Mouse (Mus musculus): ENCODE results near the gene Zbtb17. TPM values are rescaled to one million over a fixed set of nuclear protein-coding genes. Genes with fewer than 3 reads are reported as not detected.

The Zbtb17 gene
- polyA plus RNA-seq, 1 experiment: 17.1 TPM

DNA sequence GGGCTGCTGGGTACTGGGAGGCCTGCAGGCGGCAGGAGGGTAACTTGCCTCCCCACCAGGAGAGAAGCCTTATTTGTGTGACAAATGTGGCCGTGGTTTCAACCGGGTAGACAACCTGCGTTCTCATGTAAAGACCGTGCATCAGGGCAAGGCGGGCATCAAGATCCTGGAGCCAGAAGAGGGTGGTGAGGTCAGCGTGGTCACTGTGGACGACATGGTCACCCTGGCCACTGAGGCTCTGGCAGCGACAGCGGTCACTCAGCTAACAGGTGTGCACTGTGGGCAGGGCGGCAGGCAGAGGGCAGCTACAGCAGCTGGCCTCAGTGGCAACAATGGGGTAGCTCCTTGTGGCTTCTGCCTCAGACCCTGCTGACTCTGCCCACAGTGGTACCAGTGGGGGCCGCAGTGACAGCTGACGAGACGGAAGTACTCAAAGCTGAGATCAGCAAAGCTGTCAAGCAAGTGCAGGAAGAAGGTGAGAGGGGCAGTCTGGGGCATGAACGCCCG, 21.9 kb downstream of the Zbtb17 start:
- Histone ChIP-seq H3K27ac (ENCODE audit: insufficient read depth, low read length) (no peak overlapping the region), H3K4me1 (ENCODE audit: control insufficient read depth, insufficient read depth, low read length) (no peaks in the 10 kb centered on the region), H3K9ac (ENCODE audit: low read depth, poor library complexity, severe bottlenecking) (no peak overlapping the region), H3K27me3 (ENCODE audit: control insufficient read depth, insufficient read depth, low read length, poor library complexity, severe bottlenecking) (no peaks in the 10 kb centered on the region), H3K4me3 (ENCODE audit: low read depth, low read length) (no peak overlapping the region), H3K9me3 (replicated peaks; ENCODE audit: control insufficient read depth, insufficient read depth, low read length, poor library complexity, severe bottlenecking) (no peaks in the 10 kb centered on the region), H3K36me3 (ENCODE audit: control insufficient read depth, insufficient read depth, low read length, poor library complexity, severe bottlenecking) (no peaks in the 10 kb centered on the region)
- TF ChIP-seq CTCF (IDR thresholded peaks at IDR 0.05; ENCODE audit: low read depth, low read length) (no peak), POLR2A (IDR thresholded peaks at IDR 0.05; ENCODE audit: insufficient read depth, low read length) (no peak), EP300 (IDR thresholded peaks at IDR 0.05; ENCODE audit: insufficient read depth, low read depth, low read length) (no peak)

GRCm38 (mm10) chr4:141466844-141467580, 22.6 kb downstream of the Zbtb17 start:
- H3K27me3 ChIP-seq (ENCODE audit: control insufficient read depth, insufficient read depth, low read length, poor library complexity, severe bottlenecking): no peaks in the 10 kb centered on the region
- TF ChIP-seq EP300 (IDR thresholded peaks at IDR 0.05; ENCODE audit: insufficient read depth, low read depth, low read length) (no peak), POLR2A (IDR thresholded peaks at IDR 0.05; ENCODE audit: insufficient read depth, low read length) (no peak), CTCF (IDR thresholded peaks at IDR 0.05; ENCODE audit: low read depth, low read length) (no peak)
- no peaks in the 10 kb centered on the region for H3K36me3 ChIP-seq (ENCODE audit: control insufficient read depth, insufficient read depth, low read length, poor library complexity, severe bottlenecking)
- no peak overlapping the region for H3K27ac ChIP-seq (ENCODE audit: insufficient read depth, low read length)
- H3K9me3 ChIP-seq (replicated peaks; ENCODE audit: control insufficient read depth, insufficient read depth, low read length, poor library complexity, severe bottlenecking): no peaks in the 10 kb centered on the region
- no peak overlapping the region for H3K9ac ChIP-seq (ENCODE audit: low read depth, poor library complexity, severe bottlenecking)
- no peaks in the 10 kb centered on the region for H3K4me1 ChIP-seq (ENCODE audit: control insufficient read depth, insufficient read depth, low read length)
- H3K4me3 ChIP-seq (ENCODE audit: low read depth, low read length): no peak overlapping the region

- Histone ChIP-seq H3K9me3 (replicated peaks; ENCODE audit: control insufficient read depth, insufficient read depth, low read length, poor library complexity, severe bottlenecking) (no peaks in the 10 kb centered on the region), H3K36me3 (ENCODE audit: control insufficient read depth, insufficient read depth, low read length, poor library complexity, severe bottlenecking) (no peaks in the 10 kb centered on the region), H3K27ac (ENCODE audit: insufficient read depth, low read length) (no peak overlapping the region), H3K4me1 (ENCODE audit: control insufficient read depth, insufficient read depth, low read length) (no peaks in the 10 kb centered on the region), H3K9ac (ENCODE audit: low read depth, poor library complexity, severe bottlenecking) (no peak overlapping the region), H3K27me3 (ENCODE audit: control insufficient read depth, insufficient read depth, low read length, poor library complexity, severe bottlenecking) (no peaks in the 10 kb centered on the region), H3K4me3 (ENCODE audit: low read depth, low read length) (no peak overlapping the region)
- TF ChIP-seq EP300 (IDR thresholded peaks at IDR 0.05; ENCODE audit: insufficient read depth, low read depth, low read length): no peak
- TF ChIP-seq POLR2A (IDR thresholded peaks at IDR 0.05; ENCODE audit: insufficient read depth, low read length): no peak
- TF ChIP-seq CTCF (IDR thresholded peaks at IDR 0.05; ENCODE audit: low read depth, low read length): no peak
Observed at GRCm38 (mm10) chr4:141467581-141467927, 23.1 kb downstream of the Zbtb17 start.

DNA sequence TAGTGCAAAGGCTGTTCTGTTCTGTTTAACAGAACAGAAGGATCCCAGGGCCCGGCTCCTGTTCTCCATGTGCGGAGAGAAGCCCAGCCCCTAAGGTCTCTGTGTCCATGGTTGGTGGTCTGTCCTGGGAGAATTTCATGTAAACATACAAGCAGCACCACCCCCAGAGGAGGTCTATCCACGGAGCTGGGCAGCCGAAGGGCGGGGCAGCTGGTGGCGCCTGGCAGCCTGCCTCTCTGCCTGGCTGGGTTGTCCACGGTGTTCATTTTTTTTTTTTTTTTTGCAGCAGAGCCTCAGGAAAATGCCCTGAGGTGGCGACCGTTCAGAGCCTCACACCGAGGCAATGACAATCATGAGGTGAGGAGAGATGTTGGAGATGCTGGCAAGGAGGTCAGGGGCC, 24.1 kb downstream of the Zbtb17 start:
- Histone ChIP-seq H3K27ac (ENCODE audit: insufficient read depth, low read length) (no peak overlapping the region), H3K36me3 (ENCODE audit: control insufficient read depth, insufficient read depth, low read length, poor library complexity, severe bottlenecking) (no peaks in the 10 kb centered on the region), H3K9me3 (replicated peaks; ENCODE audit: control insufficient read depth, insufficient read depth, low read length, poor library complexity, severe bottlenecking) (no peaks in the 10 kb centered on the region)

DNA sequence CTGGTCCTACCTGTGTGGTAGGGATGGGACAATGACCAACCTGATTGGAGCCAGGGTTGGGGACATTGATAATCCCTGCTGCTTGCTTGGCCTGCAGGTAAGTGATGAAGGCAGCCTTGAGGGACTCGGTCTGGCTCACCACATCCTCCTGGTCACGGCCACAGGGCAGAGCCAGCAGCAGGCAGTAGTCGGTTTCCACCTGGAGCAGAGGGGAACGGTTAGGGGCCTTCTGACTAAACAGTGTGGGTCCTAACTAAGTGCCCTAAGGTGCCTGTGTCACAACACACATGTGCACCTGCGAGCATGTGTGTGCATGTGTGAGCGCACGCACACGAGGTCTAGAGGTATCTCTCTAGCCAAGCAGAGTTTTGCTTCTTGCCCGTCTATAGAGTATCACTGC, 24.9 kb downstream of the Zbtb17 start:
- Histone ChIP-seq H3K9me3 (replicated peaks; ENCODE audit: control insufficient read depth, insufficient read depth, low read length, poor library complexity, severe bottlenecking) (no peaks in the 10 kb centered on the region), H3K4me3 (ENCODE audit: low read depth, low read length) (no peak overlapping the region), H3K27me3 (ENCODE audit: control insufficient read depth, insufficient read depth, low read length, poor library complexity, severe bottlenecking) (no peaks in the 10 kb centered on the region), H3K4me1 (ENCODE audit: control insufficient read depth, insufficient read depth, low read length) (no peaks in the 10 kb centered on the region), H3K9ac (ENCODE audit: low read depth, poor library complexity, severe bottlenecking) (no peak overlapping the region), H3K36me3 (ENCODE audit: control insufficient read depth, insufficient read depth, low read length, poor library complexity, severe bottlenecking) (no peaks in the 10 kb centered on the region), H3K27ac (ENCODE audit: insufficient read depth, low read length) (no peak overlapping the region)
- TF ChIP-seq EP300 (IDR thresholded peaks at IDR 0.05; ENCODE audit: insufficient read depth, low read depth, low read length): no peak

More for the DNA sequence above, 24.1 kb downstream of the Zbtb17 start:
- no peak overlapping the region for H3K9ac ChIP-seq (ENCODE audit: low read depth, poor library complexity, severe bottlenecking)
- no peaks in the 10 kb centered on the region for H3K4me1 ChIP-seq (ENCODE audit: control insufficient read depth, insufficient read depth, low read length)
- TF ChIP-seq EP300 (IDR thresholded peaks at IDR 0.05; ENCODE audit: insufficient read depth, low read depth, low read length) (no peak), CTCF (IDR thresholded peaks at IDR 0.05; ENCODE audit: low read depth, low read length) (no peak)
- no peaks in the 10 kb centered on the region for H3K27me3 ChIP-seq (ENCODE audit: control insufficient read depth, insufficient read depth, low read length, poor library complexity, severe bottlenecking)
- H3K4me3 ChIP-seq (ENCODE audit: low read depth, low read length): no peak overlapping the region

DNA sequence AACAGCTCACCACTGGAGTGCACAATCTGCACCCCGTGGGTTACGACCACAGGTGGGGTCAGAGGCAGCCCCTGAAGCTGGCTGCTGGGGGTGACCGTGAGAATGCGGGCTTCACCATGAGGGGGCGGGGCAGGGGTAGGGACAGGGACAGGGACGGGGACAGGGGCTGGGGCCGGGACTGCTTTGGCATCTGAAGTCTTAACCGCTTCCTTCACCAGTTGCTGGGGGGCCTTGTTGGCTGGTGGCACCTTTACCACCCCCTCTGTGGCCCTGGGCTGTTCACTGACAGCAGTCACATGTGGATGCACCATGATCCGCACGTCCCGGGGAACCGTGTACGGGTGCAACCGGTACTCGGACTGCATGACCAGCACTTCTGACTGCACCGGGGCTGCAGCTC, 27.0 kb downstream of the Zbtb17 start:
- Histone ChIP-seq H3K27me3 (ENCODE audit: control insufficient read depth, insufficient read depth, low read length, poor library complexity, severe bottlenecking) (no peaks in the 10 kb centered on the region), H3K36me3 (ENCODE audit: control insufficient read depth, insufficient read depth, low read length, poor library complexity, severe bottlenecking) (peaks cover 4% of the 10 kb centered on the region; the same call in 1 of the 2 replicates), H3K4me3 (ENCODE audit: low read depth, low read length) (no peak overlapping the region), H3K9me3 (replicated peaks; ENCODE audit: control insufficient read depth, insufficient read depth, low read length, poor library complexity, severe bottlenecking) (no peaks in the 10 kb centered on the region), H3K4me1 (ENCODE audit: control insufficient read depth, insufficient read depth, low read length) (no peaks in the 10 kb centered on the region), H3K9ac (ENCODE audit: low read depth, poor library complexity, severe bottlenecking) (no peak overlapping the region), H3K27ac (ENCODE audit: insufficient read depth, low read length) (no peak overlapping the region)
- TF ChIP-seq POLR2A (IDR thresholded peaks at IDR 0.05; ENCODE audit: insufficient read depth, low read length) (no peak), CTCF (IDR thresholded peaks at IDR 0.05; ENCODE audit: low read depth, low read length) (no peak), EP300 (IDR thresholded peaks at IDR 0.05; ENCODE audit: insufficient read depth, low read depth, low read length) (no peak)

Data from ES-Bruce4 (cell line).